Mouse (Mus musculus) ES-E14 (cell line): ENCODE measurements around the gene Aph1c. TPM values are rescaled to one million over a fixed set of nuclear protein-coding genes. Genes with fewer than 3 reads are reported as not detected.
"Not testable (repeated sequence)": the region's sequence is repeated elsewhere in the genome, so short reads cannot be mapped to it uniquely, and the experiment has no call there.

Experiments used
- DNase-seq: peaks from one replicate; pipeline ENCODE4 v3.0.0-alpha.2; 2013; ENCODE audit warnings: low read depth, low spot score
- H3K27ac ChIP-seq: 2 replicates; pipeline ENCODE4 v1.5.1; 2012; ENCODE audit warnings: low read depth, mild to moderate bottlenecking, low read length, moderate library complexity, mixed read lengths; ENCODE audit not compliant: poor library complexity, insufficient read depth, severe bottlenecking
- H3K36me3 ChIP-seq: 2 replicates; pipeline ENCODE4 v1.6.1; 2012; ENCODE audit warnings: mild to moderate bottlenecking, low read length, moderate library complexity, mixed read lengths; ENCODE audit not compliant: control insufficient read depth, poor library complexity, insufficient read depth, severe bottlenecking
- H3K4me1 ChIP-seq, 2 experiments: fragments of 150-350 bp in 1 of 2; sonication (generic) in 1 of 2; 2 replicates each; pipeline ENCODE4 v1.6.1; 2012; ENCODE audit warnings: low read length in 2 of 2, mild to moderate bottlenecking in 1 of 2, mixed read lengths in 1 of 2; ENCODE audit not compliant: control insufficient read depth in 2 of 2, insufficient read depth in 2 of 2, poor library complexity in 1 of 2
- H3K4me3 ChIP-seq, 2 experiments: fragments of 150-350 bp in 1 of 2; sonication (generic) in 1 of 2; 2 replicates each; pipeline ENCODE4 v1.5.1; 2012; ENCODE audit warnings: low read length in 2 of 2, low read depth in 1 of 2, mild to moderate bottlenecking in 1 of 2, mixed read lengths in 1 of 2; ENCODE audit not compliant: insufficient read depth in 1 of 2, poor library complexity in 1 of 2, severe bottlenecking in 1 of 2
- H3K9ac ChIP-seq: 2 replicates; pipeline ENCODE4 v1.6.1; 2012; ENCODE audit warnings: low read depth, mild to moderate bottlenecking, low read length, mixed read lengths; ENCODE audit not compliant: poor library complexity, insufficient read depth, severe bottlenecking
- H3K9me3 ChIP-seq: fragments of 150-350 bp; sonication (generic); 2 replicates; pipeline ENCODE4 v1.6.1; 2012; ENCODE audit warnings: low read depth, mild to moderate bottlenecking, low read length; ENCODE audit not compliant: control insufficient read depth, insufficient read depth
- CHD2 ChIP-seq: IDR thresholded peaks from 2 replicates; pipeline ENCODE4 v1.6.1; 2014; ENCODE audit warnings: mild to moderate bottlenecking, low read depth, low read length, inconsistent platforms
- HCFC1 ChIP-seq: IDR thresholded peaks from 2 replicates; pipeline ENCODE4 v1.6.1; 2012; ENCODE audit warnings: low read length, inconsistent platforms, borderline replicate concordance; ENCODE audit not compliant: insufficient read depth
- MAFK ChIP-seq: IDR thresholded peaks from 2 replicates; pipeline ENCODE4 v1.6.1; 2014; ENCODE audit warnings: mild to moderate bottlenecking, low read depth, low read length, inconsistent platforms; ENCODE audit not compliant: insufficient read depth
- ZC3H11A ChIP-seq: IDR thresholded peaks from 2 replicates; pipeline ENCODE4 v1.6.1; 2012; ENCODE audit warnings: low read depth, mild to moderate bottlenecking, inconsistent platforms, low read length, borderline replicate concordance
- ZNF384 ChIP-seq: IDR thresholded peaks from 2 replicates; pipeline ENCODE4 v1.6.1; 2012; ENCODE audit warnings: low read depth, low read length, inconsistent platforms
- in situ Hi-C, 2 experiments: fragments of 600-800 bp; cut with MboI; formaldehyde crosslinking; loops; one replicate each; pipeline ENCODE4 v1.15.1; 2025; ENCODE audit warnings: low sequenced_read_pairs in 2 of 2, inconsistent platforms in 1 of 2; ENCODE audit not compliant: unreplicated experiment in 2 of 2
- total RNA-seq: library from RNA; depleted of rRNA; stranded (reverse); fragments of 300-350 nt; gene quantifications from 2 replicates; pipeline ENCODE4 v1.2.3, GENCODE M21; 2012

The Aph1c gene
- total RNA-seq, 1 experiment, result 0.98 TPM

DNA sequence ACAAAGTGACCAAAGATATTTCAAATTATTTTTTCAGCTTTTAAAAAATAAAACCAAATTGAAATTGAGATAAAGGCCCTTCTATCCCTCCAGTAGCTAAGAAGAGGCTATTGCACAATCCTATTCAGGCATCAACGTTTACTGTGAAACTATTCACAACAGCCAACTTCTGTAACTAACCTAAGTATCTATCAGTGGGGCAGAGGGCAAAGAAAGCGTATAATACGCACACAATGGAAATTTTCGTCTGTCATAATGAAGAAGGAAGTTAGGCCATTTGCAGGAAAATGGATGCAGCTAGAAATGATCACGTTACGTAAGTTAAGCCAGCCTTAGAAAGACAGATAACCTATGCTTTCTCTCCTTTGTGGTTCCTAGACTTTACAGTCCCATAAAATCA, 45.0 kb upstream of the Aph1c start:
- TF ChIP-seq ZNF384, result no peak
- TF ChIP-seq HCFC1, result no peak
- TF ChIP-seq CHD2, result no peak
- TF ChIP-seq ZC3H11A, result no peak
- no peak for TF ChIP-seq MAFK
- Histone ChIP-seq H3K27ac (no peak overlapping the region), H3K9ac (no peak overlapping the region), H3K4me3 (no peak overlapping the region), H3K36me3 (no peaks in the 10 kb centered on the region), H3K4me1 (no peaks in the 10 kb centered on the region), H3K9me3 (no peaks in the 10 kb centered on the region)
- in situ Hi-C loops, result no loop called here
- no peak for DNase-seq

DNA sequence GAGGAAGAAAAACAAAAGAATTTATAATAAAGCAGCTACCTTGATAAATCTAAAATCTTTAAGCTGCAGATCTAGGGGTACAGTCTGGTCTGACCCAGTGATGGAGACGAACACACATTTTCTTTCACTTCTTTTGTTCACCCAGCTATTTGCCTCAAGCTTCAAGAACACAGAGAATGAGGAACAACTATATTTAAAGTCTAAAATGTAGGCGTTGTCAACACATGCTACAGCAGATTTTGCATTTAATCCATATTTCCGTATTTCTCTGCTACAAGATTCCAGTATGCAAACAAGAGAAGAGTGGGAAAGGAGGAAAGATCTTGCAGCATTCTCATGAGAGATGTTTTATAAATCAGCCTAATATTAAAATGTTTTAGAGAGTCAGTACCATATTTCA, 44.4 kb upstream of the Aph1c start:
- TF ChIP-seq CHD2 (no peak), HCFC1 (no peak), ZNF384 (no peak), ZC3H11A (no peak), MAFK (no peak)
- no peaks in the 10 kb centered on the region for H3K4me1 ChIP-seq
- H3K9me3 ChIP-seq, result no peaks in the 10 kb centered on the region
- H3K4me3 ChIP-seq, result no peak overlapping the region
- no peak overlapping the region for H3K9ac ChIP-seq
- H3K27ac ChIP-seq, result no peak overlapping the region
- H3K36me3 ChIP-seq, result no peaks in the 10 kb centered on the region
- in situ Hi-C loops, result no loop called here
- DNase-seq, result no peak

- TF ChIP-seq HCFC1 (no peak), ZC3H11A (no peak), ZNF384 (no peak), MAFK (no peak), CHD2 (no peak)
- Histone ChIP-seq H3K4me1 (no peaks in the 10 kb centered on the region), H3K4me3 (no peak overlapping the region), H3K36me3 (no peaks in the 10 kb centered on the region), H3K9ac (no peak overlapping the region), H3K27ac (no peak overlapping the region), H3K9me3 (no peaks in the 10 kb centered on the region)
- in situ Hi-C loops, result no loop called here
- DNase-seq, result no peak
These were observed 42.1 kb upstream of the Aph1c start for GRCm38 (mm10) chr9:66876577-66876976.

GRCm38 (mm10) chr9:66874297-66874696, 39.8 kb upstream of the Aph1c start:
- H3K9ac ChIP-seq, result no peak overlapping the region
- in situ Hi-C loops, result no loop called here
- TF ChIP-seq ZNF384, result no peak
- no peak for TF ChIP-seq CHD2
- no peak for TF ChIP-seq ZC3H11A
- no peak for TF ChIP-seq HCFC1
- no peak for TF ChIP-seq MAFK
- no peaks in the 10 kb centered on the region for H3K36me3 ChIP-seq
- no peak for DNase-seq
- no peak overlapping the region for H3K4me3 ChIP-seq
- H3K9me3 ChIP-seq, result no peaks in the 10 kb centered on the region
- H3K4me1 ChIP-seq, result no peaks in the 10 kb centered on the region
- no peak overlapping the region for H3K27ac ChIP-seq

DNA sequence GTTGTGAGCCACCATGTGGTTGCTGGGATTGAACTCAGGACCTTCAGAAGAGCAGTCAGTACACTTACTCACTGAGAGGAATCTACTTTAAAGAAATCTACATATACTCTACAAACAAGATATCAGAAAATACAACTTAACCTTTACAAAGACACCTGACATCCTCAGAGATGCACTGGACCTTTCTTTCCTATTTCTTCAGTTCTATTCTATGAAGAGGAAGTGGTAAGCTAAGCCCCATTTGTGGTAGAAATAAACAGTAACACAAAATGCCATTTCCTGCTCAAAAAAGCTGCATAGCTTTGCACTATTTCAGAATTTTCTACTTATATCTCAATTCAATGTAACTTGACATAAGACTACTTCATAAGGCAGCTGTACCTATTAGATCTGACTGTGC, 39.0 kb upstream of the Aph1c start:
- Histone ChIP-seq H3K9me3 (no peaks in the 10 kb centered on the region), H3K4me1 (no peaks in the 10 kb centered on the region), H3K4me3 (no peak overlapping the region), H3K27ac (no peak overlapping the region), H3K9ac (no peak overlapping the region), H3K36me3 (no peaks in the 10 kb centered on the region)
- in situ Hi-C loops, result no loop called here
- TF ChIP-seq HCFC1 (no peak), MAFK (no peak), CHD2 (no peak), ZC3H11A (no peak), ZNF384 (no peak)
- no peak for DNase-seq

GRCm38 (mm10) chr9:66873009-66873408, 38.5 kb upstream of the Aph1c start:
- in situ Hi-C loops, DNase-seq, H3K27ac ChIP-seq, H3K4me1 ChIP-seq, H3K4me3 ChIP-seq, H3K36me3 ChIP-seq, H3K9ac ChIP-seq, H3K9me3 ChIP-seq: not testable (repeated sequence)
